Mouse (Mus musculus) megakaryocyte, adult 5-6 weeks (primary cell): ENCODE data around the gene Stk16. TPM values are rescaled to one million over a fixed set of nuclear protein-coding genes. Genes with fewer than 3 reads are reported as not detected.

Experiments used
- ATAC-seq: 2 replicates; pipeline ENCODE4 v1.8.0; 2016; ENCODE audit warnings: mild to moderate bottlenecking, inconsistent platforms; ENCODE audit not compliant: poor library complexity, severe bottlenecking
- total RNA-seq, 2 experiments: library from RNA; stranded (forward) in 1 of 2; stranded (reverse) in 1 of 2; fragments of 153-499, 151-499 nt in 1 of 2; fragments of 221-1000, 200-1000 nt in 1 of 2; gene quantifications; 2 replicates each; pipeline versions ENCODE4 v1.2.3 to v1.2.4; 2015 to 2017

Gene Stk16
- 99.9 and 101 TPM in 2 replicates for total RNA-seq (2015)
- total RNA-seq (2017): 71.1 and 84.6 TPM in 2 replicates

- peak; percentile 83 for ATAC-seq
Measured at GRCm38 (mm10) chr1:75210136-75211087, at the start of gene Stk16, which contains the start of gene Glb1l. Gene Stk16 (plus strand): TSS chr1:75210838. Gene Glb1l (minus strand): TSS chr1:75210813.

- ATAC-seq: no peak
Measured at GRCm38 (mm10) chr1:75168093-75168471, 42.6 kb upstream of the Stk16 start.

- peak; percentile 92 for ATAC-seq
Measured at GRCm38 (mm10) chr1:75168472-75169464, 41.9 kb upstream of the Stk16 start, which contains the start of gene Zfand2b. Gene Zfand2b (plus strand): TSS chr1:75168646.

- ATAC-seq: peak; percentile 59
Measured at GRCm38 (mm10) chr1:75179334-75180104, 31.1 kb upstream of the Stk16 start.

GRCm38 (mm10) chr1:75180105-75180590 is 30.5 kb upstream of the Stk16 start, which contains the start of gene Abcb6:
Gene Abcb6 (minus strand): TSS chr1:75180392.
- ATAC-seq: peak; percentile 90

GRCm38 (mm10) chr1:75180741-75181140 is 29.9 kb upstream of the Stk16 start:
- ATAC-seq: no peak

- no peak for ATAC-seq
Measured at GRCm38 (mm10) chr1:75181377-75181870, 29.2 kb upstream of the Stk16 start.

- no peak for ATAC-seq
Measured at GRCm38 (mm10) chr1:75182160-75182559, 28.5 kb upstream of the Stk16 start.

- no peak for ATAC-seq
Measured at GRCm38 (mm10) chr1:75185495-75185894, 25.1 kb upstream of the Stk16 start.

- no peak for ATAC-seq
Measured at GRCm38 (mm10) chr1:75187126-75187525, 23.5 kb upstream of the Stk16 start.

- peak; percentile 74 for ATAC-seq
Measured at GRCm38 (mm10) chr1:75187914-75188483, 22.6 kb upstream of the Stk16 start.

GRCm38 (mm10) chr1:75190577-75190976 is 20.1 kb upstream of the Stk16 start:
- no peak for ATAC-seq

GRCm38 (mm10) chr1:75191258-75191621 is 19.4 kb upstream of the Stk16 start:
- ATAC-seq: no peak

GRCm38 (mm10) chr1:75191622-75192402 is 18.8 kb upstream of the Stk16 start, which contains the start of the genes Ankzf1 and Atg9a:
Gene Ankzf1 (plus strand): TSS chr1:75192151.
Gene Atg9a (minus strand): TSS chr1:75192196.
- ATAC-seq: peak; percentile 85

GRCm38 (mm10) chr1:75192452-75192851 is 18.2 kb upstream of the Stk16 start:
- ATAC-seq: peak; percentile 60

- ATAC-seq: no peak
Measured at GRCm38 (mm10) chr1:75201236-75201635, 9.4 kb upstream of the Stk16 start.

- peak; percentile 12; the same call in 1 of the 2 replicates for ATAC-seq
Measured at GRCm38 (mm10) chr1:75208967-75209678, 1.5 kb upstream of the Stk16 start.
